In genomic region chr1:154836473-154836872, GRCm38 (mm10) we compare ENCODE assay signal across 23 mouse cellular contexts. TPM values are rescaled to one million over a fixed set of nuclear protein-coding genes. Genes with fewer than 3 reads are reported as not detected.
DNase-seq lines count a peak whose midpoint lies in the region; ATAC-seq and TF ChIP-seq lines count a peak whose summit lies in the region.
"Had no signal": no experiment of that assay in that cellular context is flagged by ENCODE, and none has a peak within 500 bp of the region (broad histone marks: within the 10 kb centered on the region; RNA-seq: fewer than 3 reads in every experiment).

No protein-coding gene starts in this region.

- intact Hi-C loops in heart, postnatal 14 days (cut with DNase I): no loop called here

- no peaks in the 10 kb centered on the region for H3K27me3 ChIP-seq in cerebellum, adult 2 months (ENCODE audit: control insufficient read depth, insufficient read depth, low read length)
- H3K27me3 ChIP-seq in heart, embryonic 10.5 days (ENCODE audit: insufficient read depth, poor library complexity, severe bottlenecking): peaks cover 6% of the 10 kb centered on the region; the same call in 1 of the 2 replicates
- peaks cover 15% of the 10 kb centered on the region for H3K27me3 ChIP-seq in heart, embryonic 12.5 days (replicated peaks)
- H3K27me3 ChIP-seq: CH12.LX had no signal

- H3K4me1 ChIP-seq in cerebellum, adult 2 months (ENCODE audit: control insufficient read depth, insufficient read depth, low read length): peaks cover 20% of the 10 kb centered on the region
- peaks cover 11% of the 10 kb centered on the region; the same call in 1 of the 2 replicates for H3K4me1 ChIP-seq in heart, embryonic 10.5 days
- peaks cover 11% of the 10 kb centered on the region for H3K4me1 ChIP-seq in heart, embryonic 12.5 days (replicated peaks)

- 92% methylated on average over 5 of the region's 5 CpGs for WGBS in cerebellum, adult 2 months
- 82% methylated on average over 5 of the region's 5 CpGs for WGBS in heart, embryonic 10.5 days
- 84% methylated on average over 5 of the region's 5 CpGs for WGBS in heart, embryonic 12.5 days

- no peak overlapping the region for H3K9ac ChIP-seq in heart, embryonic 12.5 days

- no peak for TF ChIP-seq POLR2A in cerebellum, adult 2 months (IDR thresholded peaks at IDR 0.05; ENCODE audit: borderline replicate concordance, insufficient read depth, low read length)

- H3K4me3 ChIP-seq in cerebellum, adult 2 months (replicated peaks; ENCODE audit: insufficient read depth, low read depth, low read length): no peak overlapping the region
- no peak overlapping the region for H3K4me3 ChIP-seq in heart, embryonic 10.5 days
- H3K4me3 ChIP-seq in heart, embryonic 12.5 days: no peak overlapping the region

- H3K4me2 ChIP-seq in heart, embryonic 12.5 days: no peak overlapping the region

- no peaks in the 10 kb centered on the region for H3K9me3 ChIP-seq in heart, embryonic 10.5 days
- no peaks in the 10 kb centered on the region for H3K9me3 ChIP-seq in heart, embryonic 12.5 days (replicated peaks)

- peak overlapping the region; percentile 52; the same call in 1 of the 2 replicates for H3K27ac ChIP-seq in cerebellum, adult 2 months (ENCODE audit: insufficient read depth, low read length)
- no peak overlapping the region for H3K27ac ChIP-seq in heart, embryonic 10.5 days
- no peak overlapping the region for H3K27ac ChIP-seq in heart, embryonic 12.5 days (ENCODE audit: poor library complexity, severe bottlenecking)

- no peak for TF ChIP-seq CTCF in cerebellum, adult 2 months (IDR thresholded peaks at IDR 0.05; ENCODE audit: borderline replicate concordance, insufficient read depth, low read depth, low read length)

- DNase-seq in cerebellum, adult 2 months: no peak
- DNase-seq in cerebellum, postnatal 4 days (ENCODE audit: low spot score in 2 of 2): no peak
- DNase-seq in heart, adult 11 months: peak; percentile 74
- DNase-seq in heart, postnatal 14 days: no peak
- DNase-seq in heart, embryonic 10.5 days (ENCODE audit: low spot score): peak; percentile 53
- DNase-seq: adrenal gland, adult 2 months; adrenal gland, adult 8-10 months; adrenal gland, postnatal 10 days; adrenal gland, postnatal 14 days; adrenal gland, postnatal 25 days; adrenal gland, postnatal 36 days; B cell, adult 2 months; cerebellum, adult 11 months; cerebellum, adult 11-12 months; cerebellum, adult 18-20 months had no signal

- H3K36me3 ChIP-seq in heart, embryonic 10.5 days: no peaks in the 10 kb centered on the region
- no peaks in the 10 kb centered on the region for H3K36me3 ChIP-seq in heart, embryonic 12.5 days
- H3K36me3 ChIP-seq: G1E had no signal

- no peak for ATAC-seq in heart, embryonic 12.5 days (ENCODE audit: insufficient number of reproducible peaks, low FRiP score)
- ATAC-seq: activated CD4-positive, CD25-positive, alpha-beta regulatory T cell, adult 4 months; CD4-positive, CD25-positive, alpha-beta regulatory T cell, adult 4 months; Patski had no signal

RNA-seq across cellular contexts. Expression of gene Cacna1e, which starts 47.8 kb away (rescaled TPM):
- polyA plus RNA-seq in cerebellum, adult 2 months (2012; rRNA removed): 51.9 and 62.0 TPM in 2 replicates
- 1 to 10 TPM in 1 of 2 experiments, under 1 TPM in 1; 0.38 to 1.1 TPM for total RNA-seq in heart, postnatal 14 days (2021)
- 0.20 and 0.42 TPM in 2 replicates for polyA plus RNA-seq in heart, embryonic 10.5 days (2016; fragmentation: Nextera tagmentation; extraction: Ambion mirVana)
- polyA plus RNA-seq in heart, embryonic 12.5 days (2016; fragmentation: Nextera tagmentation; extraction: Ambion mirVana): 0.23 and 0.29 TPM in 2 replicates
- total RNA-seq: MEL had no signal
- polyA plus RNA-seq: C2C12, G1E, Patski had no signal

Comparison
In these comparisons a context has a peak if more than half of its experiments do, and no peak if none do; other contexts are left out.
1. DNase-seq: peak in heart, adult 11 months (single experiment) and heart, embryonic 10.5 days (single experiment); none in cerebellum, adult 2 months (0 of 2), cerebellum, postnatal 4 days (0 of 2) and heart, postnatal 14 days (0 of 2).
2. RNA of gene Cacna1e, which starts 47.8 kb away (polyA plus RNA-seq): 51.9 to 62.0 TPM in cerebellum, adult 2 months; 0.23 to 0.29 TPM in heart, embryonic 12.5 days and 0.20 to 0.42 TPM in heart, embryonic 10.5 days; every median in the first group is over 10 times any median in the second.